Mouse (Mus musculus): ENCODE data around the gene Arhgef2.

DNA sequence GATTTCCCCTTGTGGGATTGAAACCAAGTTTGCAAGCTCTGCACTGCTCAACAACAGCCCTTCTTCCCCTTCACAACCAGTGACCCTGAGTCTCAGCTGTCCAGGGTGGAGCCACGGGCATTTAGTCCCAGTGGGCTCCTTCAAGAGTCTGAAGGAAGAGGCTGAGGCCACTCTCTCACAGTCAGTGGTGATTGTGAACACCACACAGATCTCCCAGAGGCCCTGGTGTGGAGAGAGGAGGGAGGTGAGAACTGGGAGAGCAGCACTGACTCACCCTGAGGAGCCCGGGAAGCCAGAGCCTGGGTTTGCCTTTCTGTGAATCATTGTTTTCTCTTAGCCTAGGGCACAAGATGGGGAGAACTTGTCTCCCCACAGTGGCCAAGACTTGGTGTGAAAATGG lies 19.2 kb downstream of the Arhgef2 start:
- no peak for TF ChIP-seq CTCF (IDR thresholded peaks at IDR 0.05; ENCODE audit: control insufficient read depth, insufficient read depth, low read length)
- TF ChIP-seq POLR2A (IDR thresholded peaks at IDR 0.05; ENCODE audit: borderline replicate concordance, control insufficient read depth, low read depth, low read length): no peak

All from bone marrow, adult 2 months (tissue).